Mouse (Mus musculus) right cerebral cortex, postnatal 10 days (tissue): ENCODE data around the gene Tspan5.

ENCODE experiments used
- DNase-seq, 2 experiments: peaks; one replicate each; pipeline ENCODE4 v3.0.0; 2021; ENCODE audit warnings: low spot score in 2 of 2

Tspan5 gene

DNA sequence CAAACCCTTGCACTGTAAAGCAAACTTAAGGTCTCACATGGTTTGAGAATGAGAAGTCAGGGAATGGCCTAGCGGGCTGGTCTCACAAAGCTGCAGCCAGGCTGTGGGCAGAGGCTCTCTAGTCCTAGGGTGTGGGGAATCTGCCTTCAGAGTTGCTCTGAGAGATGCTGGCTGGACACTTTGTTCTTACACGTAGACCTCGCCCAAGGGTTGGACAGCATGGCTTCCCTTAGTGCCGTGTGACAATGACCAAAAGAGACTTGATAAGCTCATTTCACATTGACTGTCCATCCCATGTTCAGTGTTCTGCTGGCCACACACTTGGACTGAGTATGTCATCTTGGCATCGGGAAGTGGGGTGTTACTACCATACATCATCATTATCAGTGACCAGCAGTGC, 101.6 kb downstream of the Tspan5 start:
- no peak for DNase-seq

DNA sequence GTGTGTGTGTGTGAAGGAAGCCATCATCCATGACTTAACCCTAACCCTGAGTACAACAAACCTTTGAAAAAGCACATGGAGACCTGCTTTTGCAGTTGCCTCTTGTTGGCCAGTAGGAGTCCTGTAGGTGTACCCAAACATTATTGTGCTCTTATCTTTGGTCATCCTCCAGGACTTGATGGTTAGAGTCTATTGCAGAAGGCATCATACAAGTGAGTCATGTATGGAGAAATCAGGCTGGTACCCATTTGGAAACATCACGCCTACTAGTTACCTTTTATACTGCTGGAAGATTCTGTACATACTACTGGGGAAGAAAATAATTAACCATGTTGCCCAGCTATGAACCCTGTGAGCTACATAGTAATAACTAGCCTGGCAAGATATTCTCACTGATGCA, 103.8 kb downstream of the Tspan5 start:
- DNase-seq = no peak

DNA sequence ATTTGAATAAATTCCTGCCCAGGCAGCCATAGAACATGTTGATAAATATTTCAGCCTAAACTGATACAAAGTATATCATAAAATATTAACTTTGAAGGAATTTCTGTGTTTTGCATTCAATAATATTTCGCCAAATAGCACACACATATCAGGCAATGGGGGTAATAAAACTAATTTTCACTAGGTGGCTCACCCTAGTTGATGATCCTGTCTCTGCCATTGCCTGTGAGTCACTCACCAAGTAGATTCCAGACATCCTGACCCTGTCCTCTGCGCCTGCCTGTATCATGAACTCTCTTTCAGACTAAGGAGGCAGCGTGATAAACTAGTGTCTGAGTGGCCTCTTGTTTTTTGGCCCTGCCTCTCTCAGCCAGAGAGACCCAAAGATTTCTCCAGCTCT, 105.8 kb downstream of the Tspan5 start:
- no peak for DNase-seq

DNA sequence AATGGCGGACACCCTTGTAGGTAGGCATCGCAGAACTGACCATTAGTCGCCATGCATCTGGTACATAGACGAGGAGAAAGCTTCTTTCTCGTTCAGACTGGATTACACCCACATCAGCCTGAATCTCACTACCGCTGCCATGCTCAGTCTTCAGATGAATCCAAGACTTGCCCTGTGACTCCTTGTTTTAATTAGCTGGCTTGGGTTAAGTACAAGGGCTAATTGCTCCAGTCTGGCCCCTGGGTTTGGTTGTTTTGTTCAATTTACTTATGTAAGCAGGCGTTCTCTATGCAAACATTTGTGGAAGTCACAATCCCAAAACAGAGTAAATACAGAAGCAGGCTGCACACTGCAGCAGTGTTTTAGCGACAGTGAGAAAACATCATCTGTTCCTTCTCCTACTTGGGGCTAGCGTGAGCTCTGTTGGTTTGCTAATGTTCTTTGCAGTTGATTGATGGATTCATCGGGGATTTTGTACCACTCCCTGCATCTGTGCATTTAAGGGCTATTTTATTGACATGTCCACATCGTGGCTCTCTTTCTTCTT, 107.8 kb downstream of the Tspan5 start:
- DNase-seq = no peak

DNA sequence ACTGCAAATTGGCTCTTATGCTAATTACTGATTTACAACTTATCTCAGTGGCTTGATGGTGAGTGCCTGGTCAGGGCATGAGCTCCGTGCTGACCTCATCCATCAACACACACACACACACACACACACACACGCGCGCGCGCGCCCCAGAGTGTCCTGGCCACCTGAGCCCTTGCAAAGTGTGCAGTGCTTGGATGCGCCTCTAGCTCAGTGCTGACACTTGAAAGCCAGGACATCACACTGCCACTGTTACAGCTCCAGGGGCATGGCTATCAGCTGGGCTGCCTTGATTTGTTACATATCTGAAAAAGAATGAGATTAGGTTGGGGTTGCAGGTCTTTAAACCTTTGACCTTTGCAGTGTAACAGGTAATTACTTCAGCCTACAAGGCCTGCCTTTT, 109.9 kb downstream of the Tspan5 start:
- DNase-seq = no peak

DNA sequence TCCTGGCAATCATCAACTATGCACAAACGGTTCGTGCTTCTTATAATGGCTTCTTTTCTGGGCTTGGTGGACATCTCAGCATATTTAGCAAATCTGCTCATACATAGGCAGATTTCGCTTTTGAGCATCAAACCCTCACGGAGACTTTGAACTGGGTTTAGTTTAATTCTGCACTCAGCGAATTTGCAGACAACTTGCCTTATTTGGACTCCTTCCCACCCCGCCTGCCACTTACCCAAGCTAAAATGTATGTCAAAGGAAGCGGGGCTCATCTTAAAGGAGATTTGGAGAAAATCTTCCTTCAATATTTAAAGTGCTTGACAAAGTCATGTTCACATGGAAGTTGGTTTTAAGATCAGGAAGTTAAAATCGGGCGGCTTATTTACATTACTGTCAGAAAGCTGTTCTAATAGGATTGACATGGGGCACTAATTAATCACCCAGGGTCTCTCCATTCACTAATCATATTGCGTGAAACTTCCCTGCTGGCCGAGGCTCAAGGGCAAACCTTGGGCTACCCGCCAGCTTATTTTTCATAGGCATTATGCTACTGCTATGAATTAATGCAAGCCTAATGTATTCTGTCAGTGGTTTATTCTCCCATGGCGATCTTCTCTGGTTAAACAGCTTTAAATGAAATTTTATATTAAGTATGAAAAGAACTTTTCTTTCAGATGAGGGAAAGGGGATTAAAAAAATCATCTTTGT, 111.1 kb downstream of the Tspan5 start:
- peak; percentile 65 to 68 for DNase-seq

DNA sequence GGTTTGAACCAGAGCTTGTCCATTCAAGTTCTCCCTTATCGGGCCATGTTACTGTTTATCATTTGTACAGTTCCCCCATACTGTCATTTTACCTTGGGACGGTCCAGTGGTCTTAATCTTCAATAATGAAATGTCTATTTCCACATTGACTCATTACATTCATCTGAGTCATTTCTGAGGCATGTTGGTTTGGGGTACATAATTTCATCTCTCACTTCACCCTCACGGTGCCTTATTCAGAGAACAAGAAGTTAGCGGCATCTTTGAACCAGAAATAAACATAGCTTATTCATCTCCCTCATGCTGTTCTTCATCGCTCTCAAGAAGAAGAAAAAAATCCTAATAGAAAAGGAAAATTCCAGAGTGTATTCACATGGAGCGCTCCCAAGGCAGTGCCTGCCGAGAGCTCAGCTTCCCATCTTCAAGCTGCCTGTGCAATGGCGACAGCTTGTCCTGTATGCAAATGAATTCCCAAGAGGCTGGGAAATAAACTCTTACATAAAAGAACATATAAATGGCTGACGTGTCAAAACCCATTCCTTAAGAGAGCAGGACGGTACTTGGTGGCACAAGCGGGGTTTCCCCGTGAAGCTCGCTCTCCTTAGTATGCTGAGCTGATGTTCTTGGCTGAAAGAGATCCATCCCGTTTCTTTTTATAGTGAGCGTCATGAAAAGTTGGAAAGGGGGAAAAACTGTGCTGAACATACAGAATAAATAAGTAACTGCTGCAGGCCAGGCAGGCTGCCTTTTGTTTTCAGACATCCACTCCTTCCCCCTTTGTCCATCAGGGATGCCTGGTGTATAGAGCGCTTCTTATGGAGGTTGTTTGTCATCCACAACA, 112.2 kb downstream of the Tspan5 start:
- peak; percentile 63 to 73 for DNase-seq

DNA sequence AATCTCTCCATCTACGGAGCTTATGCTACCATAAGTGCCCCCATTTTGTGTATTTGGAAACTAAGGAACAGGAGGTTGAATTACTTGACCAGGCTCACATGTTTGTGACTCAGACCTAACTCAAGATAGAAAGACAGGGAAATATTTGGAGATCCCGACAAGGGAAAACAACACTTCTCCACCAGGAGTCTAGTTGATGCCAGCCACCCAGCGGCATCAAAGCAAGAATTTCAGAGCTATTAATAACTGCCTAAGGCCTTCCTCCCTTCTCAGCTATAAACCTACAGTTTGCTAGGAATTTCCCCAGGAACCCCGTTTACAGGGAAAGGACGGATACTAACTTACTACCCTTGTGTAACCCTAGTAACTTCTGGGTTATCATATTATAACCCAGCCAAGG, 113.4 kb downstream of the Tspan5 start:
- DNase-seq = no peak

DNA sequence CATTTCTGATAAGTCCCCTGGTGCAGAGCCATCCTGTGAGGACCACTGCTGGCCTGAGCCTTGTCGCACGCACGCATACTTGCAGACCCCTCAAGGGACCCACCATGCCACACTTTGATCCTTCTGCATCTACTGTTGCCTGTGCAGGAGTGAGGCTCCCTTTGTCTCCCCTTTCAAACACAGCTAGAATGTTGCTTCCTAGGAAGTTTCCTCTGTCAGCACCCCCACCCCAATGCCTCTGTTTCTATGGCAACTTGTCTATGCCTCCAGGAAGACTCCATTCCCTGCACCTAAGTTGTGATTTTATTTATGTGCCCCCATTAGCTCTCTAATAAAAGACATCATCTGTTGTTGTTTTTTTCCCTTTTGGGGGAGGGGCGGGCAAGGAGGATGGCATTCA, 115.0 kb downstream of the Tspan5 start:
- no peak for DNase-seq

DNA sequence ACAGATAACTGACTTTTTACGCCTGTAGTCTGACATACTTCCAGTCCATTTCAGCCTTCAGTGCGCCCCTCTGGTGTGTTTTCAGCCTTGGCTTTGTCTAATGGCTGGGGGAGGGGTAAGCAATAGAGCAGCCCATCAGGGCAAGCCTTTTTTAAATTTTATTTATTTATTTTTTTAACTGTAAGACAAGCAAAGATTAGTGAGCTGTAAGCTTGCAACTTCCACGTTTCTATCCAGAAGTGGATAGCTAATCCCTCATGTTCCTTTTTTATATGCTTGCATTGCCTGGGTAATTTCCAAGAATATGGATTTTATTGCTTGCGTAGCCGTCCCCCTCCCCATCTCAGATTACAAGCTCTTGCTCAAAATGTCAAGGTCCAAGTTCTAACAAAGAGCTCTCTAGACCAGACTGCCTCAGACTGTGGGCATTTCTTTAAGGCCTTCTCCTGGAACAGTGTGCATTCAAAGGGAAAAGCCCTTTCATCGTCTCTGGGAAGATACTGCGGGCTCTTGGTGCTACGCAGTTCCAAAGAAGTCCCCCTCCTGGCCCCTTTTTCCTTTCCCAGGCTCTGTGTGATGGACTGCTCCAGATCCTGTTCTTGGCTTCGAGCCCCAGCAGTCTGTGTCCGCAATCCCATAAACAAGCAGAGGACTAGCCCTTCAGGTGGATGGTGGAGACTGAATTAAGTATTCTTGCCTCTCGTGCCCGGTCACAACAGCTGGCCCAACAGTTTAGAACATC, 116.0 kb downstream of the Tspan5 start:
- DNase-seq = no peak

DNA sequence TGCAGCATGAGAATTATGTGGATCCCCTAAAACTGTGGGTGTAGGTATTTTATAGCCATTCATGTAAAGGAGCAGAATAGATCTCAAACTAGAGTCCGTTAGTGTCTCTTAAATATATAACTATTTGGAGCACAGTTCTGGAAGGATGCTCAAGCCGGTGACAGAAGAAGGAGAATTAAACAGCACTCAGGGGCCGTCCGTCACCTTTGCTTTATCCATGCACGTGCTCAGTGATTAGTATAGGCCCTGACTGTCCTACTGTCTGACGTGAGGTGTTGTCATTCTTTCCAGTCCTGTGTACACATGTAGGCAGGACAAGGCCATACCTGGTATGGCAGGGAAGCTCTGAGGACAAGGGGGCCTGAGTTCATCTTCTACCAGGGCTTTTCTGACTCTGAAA, 116.7 kb downstream of the Tspan5 start:
- DNase-seq = no peak

DNA sequence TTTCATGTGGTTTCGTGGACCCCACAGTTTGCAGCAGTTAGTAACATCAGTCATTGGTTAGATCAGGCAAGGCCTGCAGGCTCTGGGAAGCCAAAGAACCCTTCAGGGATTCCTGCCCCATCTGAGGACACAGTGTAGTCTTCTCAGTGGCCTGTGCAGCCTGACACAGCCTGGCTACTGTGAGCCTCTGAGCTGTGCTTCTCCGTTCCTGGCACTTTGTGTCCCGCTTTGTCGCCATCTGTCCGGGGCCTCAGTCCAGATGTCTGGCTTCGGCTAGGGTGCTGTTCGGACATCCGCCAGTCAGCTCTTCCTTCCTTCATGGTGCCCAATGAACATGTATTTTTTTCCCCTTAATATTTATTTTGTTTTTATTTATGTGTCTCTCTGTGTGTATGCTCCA, 117.2 kb downstream of the Tspan5 start:
- DNase-seq = peak; percentile 56 to 64

DNA sequence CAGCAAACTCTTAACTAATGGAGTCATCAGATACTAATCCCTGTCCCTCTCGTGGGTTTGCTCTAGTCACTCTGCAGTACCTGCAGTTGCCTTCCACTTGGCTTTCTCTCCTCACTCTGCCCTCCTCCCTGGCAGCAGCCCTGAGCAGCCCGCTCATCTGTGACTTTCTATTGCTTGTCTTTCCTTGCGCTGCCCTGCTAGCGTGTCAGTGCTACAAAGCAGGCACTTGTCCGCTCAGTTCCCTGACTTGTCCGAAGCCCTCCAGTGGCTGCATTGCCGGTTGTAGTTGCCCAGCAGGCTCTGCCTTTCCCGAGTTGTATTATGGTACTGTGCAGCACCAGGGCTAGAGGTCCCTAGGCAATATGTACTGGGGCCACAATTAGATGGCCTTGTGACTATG, 117.7 kb downstream of the Tspan5 start:
- DNase-seq = peak; percentile 53 to 63

DNA sequence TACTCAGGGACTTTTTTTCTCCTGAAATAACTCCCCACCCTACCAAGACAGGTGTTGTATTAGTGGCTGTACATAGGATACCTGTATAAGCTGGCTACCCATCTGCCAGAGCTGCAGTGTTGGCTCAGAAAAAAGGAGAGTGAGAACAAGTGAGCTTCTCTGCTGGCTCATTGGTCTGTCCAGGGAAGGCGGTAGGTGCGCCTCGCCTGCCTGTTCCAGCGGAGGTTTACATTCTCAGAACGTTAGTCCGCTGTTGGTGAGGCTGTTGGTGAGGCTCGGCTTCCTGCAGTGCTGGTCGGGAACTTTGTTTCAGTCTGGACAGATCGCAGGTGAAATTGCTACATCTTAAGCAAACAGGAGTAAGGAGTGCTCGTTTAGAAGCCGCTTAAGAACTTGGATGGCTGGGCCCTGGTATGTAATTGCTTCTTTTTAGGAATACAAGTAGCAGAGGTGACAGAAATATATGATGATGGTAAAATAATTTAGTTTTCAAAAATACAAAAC, 118.3 kb downstream of the Tspan5 start:
- DNase-seq = no peak

DNA sequence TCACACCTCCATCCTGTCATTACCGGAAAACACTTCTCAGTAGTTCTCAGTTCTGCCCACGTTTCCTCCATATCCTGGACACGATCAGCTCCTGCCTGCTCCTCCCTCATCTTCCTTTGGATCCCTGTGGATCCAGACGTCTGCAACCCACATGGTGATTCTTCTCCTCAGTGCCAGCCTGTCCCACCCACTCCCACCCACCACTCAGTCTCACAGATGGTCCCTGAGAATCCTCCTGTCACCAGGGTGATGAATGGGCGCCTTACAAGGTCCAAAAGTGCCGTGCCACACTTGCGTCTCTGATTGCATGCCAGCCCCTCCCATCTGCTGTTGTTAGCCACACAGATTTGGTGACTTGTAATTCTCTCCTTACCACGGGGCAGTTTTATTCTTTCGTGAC, 119.0 kb downstream of the Tspan5 start:
- DNase-seq = peak; percentile 69 to 80

DNA sequence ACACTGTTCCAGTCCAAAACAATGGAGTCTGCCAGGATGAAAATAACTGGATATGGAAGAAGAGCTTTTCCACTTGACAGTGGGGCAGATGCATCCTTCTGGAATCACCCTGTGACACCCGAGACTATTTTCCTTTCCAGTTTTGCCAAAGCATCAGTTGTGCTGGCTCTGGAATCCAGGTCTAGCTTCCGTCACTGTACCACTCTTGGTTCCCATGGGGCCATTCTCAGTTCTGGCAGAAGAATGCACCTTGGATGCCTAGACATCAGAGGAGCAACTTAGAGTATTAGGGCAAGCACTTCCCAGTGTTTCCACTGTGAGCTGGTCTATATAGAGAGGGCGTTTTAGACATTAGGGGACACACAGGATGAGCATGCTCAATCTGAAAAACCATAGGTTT, 119.6 kb downstream of the Tspan5 start:
- DNase-seq = no peak

DNA sequence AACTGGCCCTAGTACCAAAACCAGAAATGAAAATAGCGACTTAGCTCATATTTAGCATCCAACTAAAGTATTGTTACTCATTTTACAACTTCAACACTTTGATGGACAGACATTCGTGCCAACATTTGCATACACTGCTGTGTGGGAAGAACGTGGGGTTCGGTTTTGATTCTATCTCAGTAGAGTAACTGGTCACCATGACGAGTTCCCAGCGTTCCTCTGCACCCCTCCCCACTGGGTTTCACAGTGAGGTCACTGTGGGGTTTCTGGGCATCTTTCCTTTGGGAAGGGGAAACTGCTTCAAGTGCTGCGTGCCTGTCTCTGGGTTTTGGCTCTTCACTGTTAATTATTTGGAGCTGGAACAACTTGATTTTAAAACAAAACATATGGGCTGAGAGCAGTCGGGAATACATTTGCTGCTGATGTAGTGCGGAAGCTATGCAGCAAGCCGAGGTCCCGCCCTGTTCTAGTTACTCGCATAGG, 122.2 kb downstream of the Tspan5 start:
- DNase-seq = no peak

DNA sequence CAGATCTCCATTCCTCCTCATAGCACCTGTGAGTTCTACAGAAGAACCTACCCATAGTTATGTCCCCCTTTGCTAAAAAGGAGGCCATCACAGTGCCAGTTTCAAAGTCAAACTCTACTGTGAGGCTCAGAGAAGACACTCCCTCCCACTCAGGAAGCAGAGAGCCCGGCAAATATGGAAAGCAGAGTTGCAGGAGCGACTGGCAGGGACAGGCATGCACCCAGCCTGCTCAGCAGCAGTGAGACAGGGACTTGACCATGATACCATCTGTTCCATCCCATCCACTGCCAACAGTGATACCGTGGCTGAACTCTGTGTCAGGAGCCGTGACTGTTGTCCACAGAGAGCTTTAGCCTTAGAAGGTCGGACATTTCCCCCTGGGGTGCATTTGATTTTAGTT, 123.3 kb downstream of the Tspan5 start:
- no peak for DNase-seq

DNA sequence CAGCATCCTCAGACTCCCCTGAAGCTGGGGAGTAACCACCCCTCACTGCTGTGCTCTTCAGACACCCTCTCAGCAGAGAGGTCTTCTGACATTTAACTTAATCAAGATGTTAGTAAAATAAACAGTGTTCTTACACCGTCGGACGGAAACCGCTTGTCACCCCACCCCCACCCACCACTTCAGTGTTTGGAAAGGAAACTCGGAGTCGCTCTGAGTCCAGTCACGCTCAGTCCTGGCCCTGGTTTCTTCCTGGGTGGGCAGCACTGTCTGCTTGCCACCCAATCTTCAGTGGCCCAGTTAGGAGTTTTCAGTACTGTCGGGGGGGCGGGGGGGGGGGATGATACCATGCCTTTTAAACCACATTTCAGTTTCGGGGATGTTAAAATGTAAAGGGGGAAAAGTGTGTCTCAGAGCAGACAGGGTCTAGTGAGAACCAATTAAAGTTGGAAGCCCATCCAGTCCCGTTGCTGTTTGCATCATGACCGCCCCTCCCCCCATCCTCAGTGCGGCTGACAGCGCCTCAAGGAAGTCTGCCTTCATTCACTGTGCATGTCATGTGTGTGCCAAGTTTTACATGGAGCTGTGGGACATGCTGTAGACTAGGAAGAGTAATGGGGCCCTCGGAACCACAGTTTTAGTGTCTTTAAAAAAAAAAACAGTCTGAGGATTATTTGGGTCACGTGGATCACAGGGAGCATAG, 125.3 kb downstream of the Tspan5 start:
- no peak for DNase-seq

DNA sequence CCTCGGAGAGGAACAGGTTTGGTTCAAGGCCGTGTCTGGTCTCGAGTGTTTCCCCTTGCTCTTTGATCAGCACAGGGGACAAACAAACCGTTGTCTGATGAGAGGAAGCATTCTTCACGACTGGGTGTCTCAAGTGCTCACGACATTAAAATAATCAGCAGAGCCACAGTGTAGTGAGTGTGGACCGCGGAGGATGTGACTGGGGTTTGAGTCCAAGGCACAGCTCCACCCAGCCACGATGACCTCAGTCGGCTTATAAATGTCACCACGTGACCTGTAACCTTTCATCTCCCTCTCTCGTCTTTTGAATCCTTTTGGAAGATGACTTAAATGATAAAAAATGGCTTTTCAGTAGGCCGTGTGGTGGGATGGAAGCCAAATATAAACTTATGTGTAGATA, 126.4 kb downstream of the Tspan5 start:
- DNase-seq = no peak

DNA sequence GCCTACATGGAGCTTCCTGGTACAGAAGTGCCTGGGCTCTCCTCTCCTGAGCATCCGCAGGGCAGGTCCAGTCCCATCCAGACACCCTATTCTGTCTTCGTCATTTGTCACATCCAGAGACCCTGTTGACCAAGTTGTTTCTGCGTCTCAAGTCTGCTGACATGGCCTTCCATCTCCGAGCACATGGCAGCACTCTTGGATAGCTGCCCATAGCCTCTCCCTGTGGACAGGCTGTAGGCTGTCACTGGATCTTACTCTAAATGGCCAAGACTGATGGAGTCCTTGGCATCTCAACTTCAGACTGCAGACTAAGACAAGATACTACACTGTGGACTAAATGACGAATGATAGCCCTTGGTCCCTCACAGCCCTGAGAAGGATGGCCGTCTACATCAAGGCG, 133.3 kb downstream of the Tspan5 start:
- no peak for DNase-seq
